Mouse (Mus musculus) adrenal gland, postnatal 36 days (tissue): ENCODE results near the gene Tmem82. TPM values are rescaled to one million over a fixed set of nuclear protein-coding genes. Genes with fewer than 3 reads are reported as not detected.

ENCODE experiments used
- DNase-seq, 2 experiments: peaks; one replicate each; pipeline ENCODE4 v3.0.0; 2021; ENCODE audit warnings: mixed read lengths in 1 of 2
- total RNA-seq, 2 experiments: library from RNA; stranded (reverse); gene quantifications; 2 replicates each; pipeline ENCODE4 v1.2.3; 2021

Gene Tmem82
- total RNA-seq, 2 experiments from 2014 or later, result 0.79 to 1.3 TPM

GRCm38 (mm10) chr4:141616811-141617210 is 1.6 kb downstream of the Tmem82 start:
- DNase-seq, result no peak

GRCm38 (mm10) chr4:141614946-141615345 is 3.5 kb downstream of the Tmem82 start:
- DNase-seq, result no peak

GRCm38 (mm10) chr4:141609538-141609937 is 8.9 kb downstream of the Tmem82 start:
- peak in 1 of 2 experiments; percentile 55 for DNase-seq

- DNase-seq, result peak; percentile 70 to 76
These were observed 12.6 kb downstream of the Tmem82 start, which contains the start of gene Fblim1 for GRCm38 (mm10) chr4:141605861-141606260. Gene Fblim1 (minus strand): TSS chr4:141606096.

- DNase-seq, result no peak
These were observed 13.0 kb downstream of the Tmem82 start for GRCm38 (mm10) chr4:141605421-141605820.

- DNase-seq, result peak in 1 of 2 experiments; percentile 56
These were observed 13.9 kb downstream of the Tmem82 start for GRCm38 (mm10) chr4:141604493-141604892.

- no peak for DNase-seq
These were observed 14.5 kb downstream of the Tmem82 start for GRCm38 (mm10) chr4:141603921-141604320.

GRCm38 (mm10) chr4:141602523-141603223 is 15.8 kb downstream of the Tmem82 start:
- no peak for DNase-seq

GRCm38 (mm10) chr4:141601148-141601862 is 17.1 kb downstream of the Tmem82 start:
- DNase-seq, result peak in 1 of 2 experiments; percentile 42

- DNase-seq, result no peak
These were observed 18.1 kb downstream of the Tmem82 start for GRCm38 (mm10) chr4:141600364-141600763.

GRCm38 (mm10) chr4:141599251-141600141 is 18.9 kb downstream of the Tmem82 start:
- DNase-seq, result peak in 1 of 2 experiments; percentile 35

- no peak for DNase-seq
These were observed 19.6 kb downstream of the Tmem82 start for GRCm38 (mm10) chr4:141598894-141599250.

- no peak for DNase-seq
These were observed 20.1 kb downstream of the Tmem82 start for GRCm38 (mm10) chr4:141598199-141598893.

- no peak for DNase-seq
These were observed 21.6 kb downstream of the Tmem82 start for GRCm38 (mm10) chr4:141596700-141597328.

- no peak for DNase-seq
These were observed 22.7 kb downstream of the Tmem82 start for GRCm38 (mm10) chr4:141595605-141596268.

- DNase-seq, result no peak
These were observed 23.3 kb downstream of the Tmem82 start for GRCm38 (mm10) chr4:141595138-141595537.

- DNase-seq, result peak; percentile 39 to 48
These were observed 26.9 kb downstream of the Tmem82 start for GRCm38 (mm10) chr4:141591547-141591946.

GRCm38 (mm10) chr4:141583919-141584318 is 34.5 kb downstream of the Tmem82 start:
- no peak for DNase-seq

- no peak for DNase-seq
These were observed 37.4 kb downstream of the Tmem82 start for GRCm38 (mm10) chr4:141581051-141581450.

- DNase-seq, result peak in 1 of 2 experiments; percentile 25
These were observed 39.6 kb downstream of the Tmem82 start for GRCm38 (mm10) chr4:141578833-141579232.

GRCm38 (mm10) chr4:141576877-141577276 is 41.6 kb downstream of the Tmem82 start:
- DNase-seq, result no peak
